Mouse (Mus musculus) c-Kit-positive CD71-positive TER-119-positive erythroid progenitor cells, embryonic 14.5 days (primary cell): ENCODE measurements around the gene Tox3.

ENCODE experiments used
- DNase-seq: peaks from one replicate; pipeline ENCODE4 v3.0.0-alpha.2; 2013; ENCODE audit warnings: low spot score

Gene Tox3

GRCm38 (mm10) chr8:90348178-90348925 lies at the start of gene Tox3:
Gene Tox3, minus strand, starts transcription at chr8:90348343.
- DNase-seq = no peak

- no peak for DNase-seq
Observed at GRCm38 (mm10) chr8:90392643-90393042, 44.5 kb upstream of the Tox3 start.

- DNase-seq = no peak
Observed at GRCm38 (mm10) chr8:90391483-90392074, 43.4 kb upstream of the Tox3 start.

- DNase-seq = no peak
Observed at GRCm38 (mm10) chr8:90390827-90391226, 42.7 kb upstream of the Tox3 start.

- DNase-seq = no peak
Observed at GRCm38 (mm10) chr8:90379064-90379463, 30.9 kb upstream of the Tox3 start.

- no peak for DNase-seq
Observed at GRCm38 (mm10) chr8:90378036-90378435, 29.9 kb upstream of the Tox3 start.

GRCm38 (mm10) chr8:90371611-90372222 lies 23.6 kb upstream of the Tox3 start:
- no peak for DNase-seq

- no peak for DNase-seq
Observed at GRCm38 (mm10) chr8:90369876-90370275, 21.7 kb upstream of the Tox3 start.

- DNase-seq = no peak
Observed at GRCm38 (mm10) chr8:90356729-90357128, 8.6 kb upstream of the Tox3 start.

- no peak for DNase-seq
Observed at GRCm38 (mm10) chr8:90354782-90355181, 6.6 kb upstream of the Tox3 start.

- DNase-seq = no peak
Observed at GRCm38 (mm10) chr8:90353960-90354540, 5.9 kb upstream of the Tox3 start.

GRCm38 (mm10) chr8:90353499-90353898 lies 5.4 kb upstream of the Tox3 start:
- DNase-seq = no peak

GRCm38 (mm10) chr8:90352991-90353390 lies 4.8 kb upstream of the Tox3 start:
- DNase-seq = no peak

- DNase-seq = no peak
Observed at GRCm38 (mm10) chr8:90349709-90350562, 1.8 kb upstream of the Tox3 start.

GRCm38 (mm10) chr8:90348926-90349683 lies 962 bp upstream of the Tox3 start:
- no peak for DNase-seq

- no peak for DNase-seq
Observed at GRCm38 (mm10) chr8:90347581-90348177, 464 bp downstream of the Tox3 start.

- no peak for DNase-seq
Observed at GRCm38 (mm10) chr8:90346880-90347535, 1.1 kb downstream of the Tox3 start.

- DNase-seq = no peak
Observed at GRCm38 (mm10) chr8:90346138-90346879, 1.8 kb downstream of the Tox3 start.
